Mouse (Mus musculus): ENCODE measurements around the gene Otub1. TPM values are rescaled to one million over a fixed set of nuclear protein-coding genes. Genes with fewer than 3 reads are reported as not detected.

The Otub1 gene
- polyA plus RNA-seq, 1 experiment from 2014 or later = 260 TPM

- ATAC-seq (ENCODE audit: insufficient number of reproducible peaks, low FRiP score, low TSS enrichment, low read depth) = no peak
- Histone ChIP-seq H3K9ac (ENCODE audit: low read length) (peak overlapping the region; percentile 37; the same call in 1 of the 2 replicates), H3K27ac (replicated peaks; ENCODE audit: low read depth, low read length) (no peak overlapping the region)
Observed at GRCm38 (mm10) chr19:7217926-7218267, 11.8 kb upstream of the Otub1 start.

GRCm38 (mm10) chr19:7217162-7217925 is 11.2 kb upstream of the Otub1 start, which contains the start of gene Cox8a:
Gene Cox8a, minus strand, starts transcription at chr19:7217616.
- Histone ChIP-seq H3K4me2 (ENCODE audit: low read depth, severe bottlenecking) (peak within 1 kb of the TSS; percentile 80), H3K9me3 (ENCODE audit: control insufficient read depth, low read length) (no peaks in the 10 kb centered on the region), H3K4me1 (ENCODE audit: control insufficient read depth, insufficient read depth, low read length) (peaks cover 11% of the 10 kb centered on the region), H3K27ac (replicated peaks; ENCODE audit: low read depth, low read length) (peak within 1 kb of the TSS; percentile 53; the same call in 1 of the 2 replicates), H3K36me3 (ENCODE audit: control insufficient read depth, insufficient read depth, low read length) (peaks cover 9% of the 10 kb centered on the region), H3K27me3 (ENCODE audit: control insufficient read depth, insufficient read depth, low read length) (no peaks in the 10 kb centered on the region), H3K9ac (ENCODE audit: low read length) (peak within 1 kb of the TSS; percentile 67), H3K4me3 (ENCODE audit: low read depth, low read length) (peak within 1 kb of the TSS; percentile 87)
- peak; percentile 97 for DNase-seq (ENCODE audit: low spot score)
- WGBS = under 1% methylated on average over 50 of the region's 50 CpGs
- ATAC-seq (ENCODE audit: insufficient number of reproducible peaks, low FRiP score, low TSS enrichment, low read depth) = peak; percentile 97

More at GRCm38 (mm10) chr19:7217926-7218267, 11.8 kb upstream of the Otub1 start:
- peaks cover 9% of the 10 kb centered on the region for H3K36me3 ChIP-seq (ENCODE audit: control insufficient read depth, insufficient read depth, low read length)
- no peak for DNase-seq (ENCODE audit: low spot score)
- peaks cover 11% of the 10 kb centered on the region for H3K4me1 ChIP-seq (ENCODE audit: control insufficient read depth, insufficient read depth, low read length)
- 11% methylated on average over 6 of the region's 6 CpGs for WGBS
- no peaks in the 10 kb centered on the region for H3K27me3 ChIP-seq (ENCODE audit: control insufficient read depth, insufficient read depth, low read length)
- peak overlapping the region; percentile 52 for H3K4me2 ChIP-seq (ENCODE audit: low read depth, severe bottlenecking)
- no peaks in the 10 kb centered on the region for H3K9me3 ChIP-seq (ENCODE audit: control insufficient read depth, low read length)
- H3K4me3 ChIP-seq (ENCODE audit: low read depth, low read length) = peak overlapping the region; percentile 87

- no peak for DNase-seq (ENCODE audit: low spot score)
- WGBS = 88% methylated on average over 5 of the region's 5 CpGs
- no peaks in the 10 kb centered on the region for H3K9me3 ChIP-seq (ENCODE audit: control insufficient read depth, low read length)
- H3K4me2 ChIP-seq (ENCODE audit: low read depth, severe bottlenecking) = no peak overlapping the region
- no peaks in the 10 kb centered on the region for H3K27me3 ChIP-seq (ENCODE audit: control insufficient read depth, insufficient read depth, low read length)
- H3K27ac ChIP-seq (replicated peaks; ENCODE audit: low read depth, low read length) = no peak overlapping the region
- ATAC-seq (ENCODE audit: insufficient number of reproducible peaks, low FRiP score, low TSS enrichment, low read depth) = no peak
- no peak overlapping the region for H3K9ac ChIP-seq (ENCODE audit: low read length)
- H3K4me3 ChIP-seq (ENCODE audit: low read depth, low read length) = no peak overlapping the region
- peaks cover 11% of the 10 kb centered on the region for H3K4me1 ChIP-seq (ENCODE audit: control insufficient read depth, insufficient read depth, low read length)
- peaks cover 11% of the 10 kb centered on the region for H3K36me3 ChIP-seq (ENCODE audit: control insufficient read depth, insufficient read depth, low read length)
Observed at GRCm38 (mm10) chr19:7214484-7214883, 8.4 kb upstream of the Otub1 start.

DNA sequence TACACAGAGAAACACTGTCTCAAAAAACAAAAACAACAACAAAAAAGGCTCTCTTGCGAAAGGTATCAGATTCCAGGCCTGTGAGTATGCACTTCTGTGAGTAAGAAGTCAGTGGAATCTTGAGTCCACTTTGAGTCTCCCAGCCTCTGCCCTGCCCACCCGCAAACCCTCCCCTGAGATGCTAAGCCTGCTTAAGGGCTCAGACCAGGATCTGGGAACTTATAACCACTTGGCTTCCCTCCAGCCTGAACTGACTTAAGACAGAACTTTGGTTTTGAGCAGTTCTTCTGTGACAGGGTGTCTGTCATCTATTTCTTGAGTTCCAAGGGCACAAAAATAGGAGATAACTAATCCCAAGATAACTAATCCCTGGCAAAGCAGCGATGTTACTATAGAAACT is 6.9 kb upstream of the Otub1 start:
- Histone ChIP-seq H3K4me1 (ENCODE audit: control insufficient read depth, insufficient read depth, low read length) (peaks cover 10% of the 10 kb centered on the region), H3K9me3 (ENCODE audit: control insufficient read depth, low read length) (no peaks in the 10 kb centered on the region), H3K36me3 (ENCODE audit: control insufficient read depth, insufficient read depth, low read length) (peaks cover 11% of the 10 kb centered on the region), H3K9ac (ENCODE audit: low read length) (no peak overlapping the region), H3K27me3 (ENCODE audit: control insufficient read depth, insufficient read depth, low read length) (no peaks in the 10 kb centered on the region), H3K27ac (replicated peaks; ENCODE audit: low read depth, low read length) (no peak overlapping the region), H3K4me2 (ENCODE audit: low read depth, severe bottlenecking) (no peak overlapping the region), H3K4me3 (ENCODE audit: low read depth, low read length) (no peak overlapping the region)
- DNase-seq (ENCODE audit: low spot score) (no peak), ATAC-seq (ENCODE audit: insufficient number of reproducible peaks, low FRiP score, low TSS enrichment, low read depth) (no peak)
- WGBS = 91% methylated on average over 3 of the region's 3 CpGs

GRCm38 (mm10) chr19:7212216-7212615 is 6.1 kb upstream of the Otub1 start:
- no peak overlapping the region for H3K4me3 ChIP-seq (ENCODE audit: low read depth, low read length)
- H3K27me3 ChIP-seq (ENCODE audit: control insufficient read depth, insufficient read depth, low read length) = no peaks in the 10 kb centered on the region
- H3K36me3 ChIP-seq (ENCODE audit: control insufficient read depth, insufficient read depth, low read length) = peaks cover 11% of the 10 kb centered on the region
- ATAC-seq (ENCODE audit: insufficient number of reproducible peaks, low FRiP score, low TSS enrichment, low read depth) (no peak), DNase-seq (ENCODE audit: low spot score) (no peak)
- peaks cover 7% of the 10 kb centered on the region for H3K4me1 ChIP-seq (ENCODE audit: control insufficient read depth, insufficient read depth, low read length)
- whole genome bisulfite sequencing = 76% methylated on average over 1 of the region's 1 CpGs
- no peak overlapping the region for H3K4me2 ChIP-seq (ENCODE audit: low read depth, severe bottlenecking)
- H3K9me3 ChIP-seq (ENCODE audit: control insufficient read depth, low read length) = no peaks in the 10 kb centered on the region
- H3K27ac ChIP-seq (replicated peaks; ENCODE audit: low read depth, low read length) = no peak overlapping the region
- H3K9ac ChIP-seq (ENCODE audit: low read length) = no peak overlapping the region

- Histone ChIP-seq H3K36me3 (ENCODE audit: control insufficient read depth, insufficient read depth, low read length) (peaks cover 8% of the 10 kb centered on the region; the same call in 1 of the 2 replicates), H3K4me1 (ENCODE audit: control insufficient read depth, insufficient read depth, low read length) (peaks cover 7% of the 10 kb centered on the region), H3K4me3 (ENCODE audit: low read depth, low read length) (no peak overlapping the region), H3K9ac (ENCODE audit: low read length) (no peak overlapping the region), H3K9me3 (ENCODE audit: control insufficient read depth, low read length) (no peaks in the 10 kb centered on the region), H3K4me2 (ENCODE audit: low read depth, severe bottlenecking) (no peak overlapping the region), H3K27ac (replicated peaks; ENCODE audit: low read depth, low read length) (no peak overlapping the region), H3K27me3 (ENCODE audit: control insufficient read depth, insufficient read depth, low read length) (no peaks in the 10 kb centered on the region)
- 94% methylated on average over 7 of the region's 7 CpGs for WGBS
- DNase-seq (ENCODE audit: low spot score) (no peak), ATAC-seq (ENCODE audit: insufficient number of reproducible peaks, low FRiP score, low TSS enrichment, low read depth) (no peak)
Observed at GRCm38 (mm10) chr19:7209907-7210646, 4.0 kb upstream of the Otub1 start.

GRCm38 (mm10) chr19:7205326-7205725 is 790 bp downstream of the Otub1 start:
- peak overlapping the region; percentile 89 for H3K9ac ChIP-seq (ENCODE audit: low read length)
- peaks cover 15% of the 10 kb centered on the region for H3K4me1 ChIP-seq (ENCODE audit: control insufficient read depth, insufficient read depth, low read length)
- peak overlapping the region; percentile 94; the same call in 1 of the 2 replicates for H3K27ac ChIP-seq (replicated peaks; ENCODE audit: low read depth, low read length)
- ATAC-seq (ENCODE audit: insufficient number of reproducible peaks, low FRiP score, low TSS enrichment, low read depth) = 0 out of 2 replicates have a peak, but pooled peaks have one; percentile 7
- H3K27me3 ChIP-seq (ENCODE audit: control insufficient read depth, insufficient read depth, low read length) = no peaks in the 10 kb centered on the region
- no peak for DNase-seq (ENCODE audit: low spot score)
- peak overlapping the region; percentile 82 for H3K4me3 ChIP-seq (ENCODE audit: low read depth, low read length)
- H3K36me3 ChIP-seq (ENCODE audit: control insufficient read depth, insufficient read depth, low read length) = peaks cover 23% of the 10 kb centered on the region
- H3K9me3 ChIP-seq (ENCODE audit: control insufficient read depth, low read length) = no peaks in the 10 kb centered on the region
- WGBS = 31% methylated on average over 7 of the region's 7 CpGs
- H3K4me2 ChIP-seq (ENCODE audit: low read depth, severe bottlenecking) = peak overlapping the region; percentile 65

- peak overlapping the region; percentile 19; the same call in 1 of the 2 replicates for H3K9ac ChIP-seq (ENCODE audit: low read length)
- H3K27ac ChIP-seq (replicated peaks; ENCODE audit: low read depth, low read length) = no peak overlapping the region
- WGBS = 79% methylated on average over 2 of the region's 2 CpGs
- DNase-seq (ENCODE audit: low spot score) (no peak), ATAC-seq (ENCODE audit: insufficient number of reproducible peaks, low FRiP score, low TSS enrichment, low read depth) (no peak)
- peak overlapping the region; percentile 82 for H3K4me3 ChIP-seq (ENCODE audit: low read depth, low read length)
- H3K9me3 ChIP-seq (ENCODE audit: control insufficient read depth, low read length) = no peaks in the 10 kb centered on the region
- peak overlapping the region; percentile 65 for H3K4me2 ChIP-seq (ENCODE audit: low read depth, severe bottlenecking)
- no peaks in the 10 kb centered on the region for H3K27me3 ChIP-seq (ENCODE audit: control insufficient read depth, insufficient read depth, low read length)
- H3K4me1 ChIP-seq (ENCODE audit: control insufficient read depth, insufficient read depth, low read length) = peaks cover 15% of the 10 kb centered on the region
- H3K36me3 ChIP-seq (ENCODE audit: control insufficient read depth, insufficient read depth, low read length) = peaks cover 27% of the 10 kb centered on the region
Observed at GRCm38 (mm10) chr19:7204898-7205297, 1.2 kb downstream of the Otub1 start.
